Mouse (Mus musculus) CH12.LX (cell line): ENCODE measurements at regions not wholly inside any gene's neighbourhood (a gene's known extent, or its start where the extent isn't known, plus 50 kb on each side); places are given as distances from the start of the nearest gene placed in this dataset.

Experiments
- DNase-seq: peaks from one replicate; pipeline ENCODE4 v3.0.0-alpha.2; 2013; ENCODE audit errors: extremely low read depth
- H3K27ac ChIP-seq: 2 replicates; pipeline ENCODE4 v1.5.1; 2012; ENCODE audit warnings: low read depth, mild to moderate bottlenecking, control low read depth, moderate library complexity; ENCODE audit not compliant: insufficient read depth
- H3K27me3 ChIP-seq: replicated peaks from 2 replicates; pipeline ENCODE3; 2012; ENCODE audit warnings: inconsistent platforms
- H3K36me3 ChIP-seq, 2 experiments: replicated peaks in 1 of 2; 2 replicates each; pipeline versions ENCODE3 to v1.6.1; 2012; ENCODE audit warnings: inconsistent platforms in 1 of 2, low read length in 1 of 2, mild to moderate bottlenecking in 1 of 2, mixed read lengths in 1 of 2, moderate library complexity in 1 of 2; ENCODE audit not compliant: control insufficient read depth in 1 of 2, insufficient read depth in 1 of 2
- H3K4me1 ChIP-seq, 2 experiments: 2 replicates each; pipeline ENCODE4 v1.6.1; 2012; ENCODE audit warnings: inconsistent platforms in 1 of 2, moderate library complexity in 1 of 2; ENCODE audit not compliant: insufficient read depth in 2 of 2, control insufficient read depth in 1 of 2
- H3K4me2 ChIP-seq: 2 replicates; pipeline ENCODE4 v1.6.1; 2012; ENCODE audit warnings: low read depth, mild to moderate bottlenecking, control low read depth; ENCODE audit not compliant: poor library complexity, insufficient read depth, severe bottlenecking
- H3K4me3 ChIP-seq, 3 experiments: fragments of 150-350 bp in 1 of 3; sonication (generic) in 1 of 3; replicated peaks in 1 of 3; 2 replicates each; pipeline versions ENCODE3 to v1.5.1; 2011 to 2012; ENCODE audit warnings: low read depth in 2 of 3, low read length in 2 of 3, mild to moderate bottlenecking in 2 of 3, moderate library complexity in 2 of 3, control low read depth in 1 of 3, improper control_type of control experiment in 1 of 3, inconsistent platforms in 1 of 3, mixed read lengths in 1 of 3; ENCODE audit not compliant: poor library complexity in 1 of 3
- H3K79me2 ChIP-seq: replicated peaks from 2 replicates; pipeline ENCODE4 v1.6.1; 2012; ENCODE audit warnings: mild to moderate bottlenecking, moderate library complexity; ENCODE audit not compliant: control insufficient read depth, poor library complexity, insufficient read depth, severe bottlenecking; ENCODE audit errors: extremely low read depth
- H3K9ac ChIP-seq: 2 replicates; pipeline ENCODE4 v1.6.1; 2012; ENCODE audit warnings: low read depth, mild to moderate bottlenecking, control low read depth, moderate library complexity; ENCODE audit not compliant: insufficient read depth
- H3K9me3 ChIP-seq: replicated peaks from 2 replicates; pipeline ENCODE3; 2012; ENCODE audit warnings: low read length, inconsistent platforms, mixed read lengths
- BHLHE40 ChIP-seq: IDR thresholded peaks from 2 replicates; pipeline ENCODE4 v1.6.1; 2011; ENCODE audit warnings: mild to moderate bottlenecking, low read depth, low read length, improper control_type of control experiment
- CHD1 ChIP-seq: IDR thresholded peaks from 2 replicates; pipeline ENCODE4 v1.6.1; 2012; ENCODE audit warnings: low read depth, low read length, improper control_type of control experiment, inconsistent platforms
- CTCF ChIP-seq, 2 experiments: IDR thresholded peaks in 1 of 2; conservative IDR thresholded peaks in 1 of 2; 2 replicates each; pipeline ENCODE4 v1.5.1; 2011 to 2012; ENCODE audit warnings: low read depth in 2 of 2, low read length in 2 of 2, improper control_type of control experiment in 1 of 2, inconsistent platforms in 1 of 2, mild to moderate bottlenecking in 1 of 2, moderate library complexity in 1 of 2
- E2F4 ChIP-seq: IDR thresholded peaks from 2 replicates; pipeline ENCODE4 v1.6.1; 2011; ENCODE audit warnings: low read depth, low read length, improper control_type of control experiment; ENCODE audit not compliant: insufficient replicate concordance
- EP300 ChIP-seq: IDR thresholded peaks from 2 replicates; pipeline ENCODE4 v1.6.1; 2011; ENCODE audit warnings: low read length, improper control_type of control experiment
- ETS1 ChIP-seq: conservative IDR thresholded peaks from 2 replicates; pipeline ENCODE4 v1.6.1; 2012; ENCODE audit warnings: low read depth, mild to moderate bottlenecking, inconsistent platforms, low read length, improper control_type of control experiment, moderate library complexity
- HCFC1 ChIP-seq: IDR thresholded peaks from 2 replicates; pipeline ENCODE4 v1.6.1; 2012; ENCODE audit warnings: low read depth, mild to moderate bottlenecking, inconsistent platforms, low read length, improper control_type of control experiment
- IRF4 ChIP-seq: IDR thresholded peaks from 2 replicates; pipeline ENCODE4 v1.6.1; 2014; ENCODE audit warnings: low read depth, mild to moderate bottlenecking, inconsistent platforms, low read length, improper control_type of control experiment
- JUN ChIP-seq: IDR thresholded peaks from 2 replicates; pipeline ENCODE4 v1.6.1; 2011; ENCODE audit warnings: low read depth, mild to moderate bottlenecking, low read length, improper control_type of control experiment, moderate library complexity; ENCODE audit not compliant: insufficient read depth
- JUND ChIP-seq: conservative IDR thresholded peaks from 2 replicates; pipeline ENCODE4 v1.6.1; 2011; ENCODE audit warnings: low read depth, low read length, improper control_type of control experiment
- KAT2A ChIP-seq: IDR thresholded peaks from 2 replicates; pipeline ENCODE4 v1.6.1; 2012; ENCODE audit warnings: low read length, improper control_type of control experiment, inconsistent platforms; ENCODE audit not compliant: insufficient replicate concordance
- MAFK ChIP-seq: IDR thresholded peaks from 2 replicates; pipeline ENCODE4 v1.6.1; 2011; ENCODE audit warnings: low read length, improper control_type of control experiment; ENCODE audit not compliant: insufficient replicate concordance
- MAX ChIP-seq: IDR thresholded peaks from 2 replicates; pipeline ENCODE4 v1.6.1; 2011; ENCODE audit warnings: low read length, improper control_type of control experiment
- MAZ ChIP-seq: IDR thresholded peaks from 2 replicates; pipeline ENCODE4 v1.6.1; 2012; ENCODE audit warnings: low read depth, mild to moderate bottlenecking, inconsistent platforms, low read length, improper control_type of control experiment, moderate library complexity
- NRF1 ChIP-seq: IDR thresholded peaks from 2 replicates; pipeline ENCODE4 v1.6.1; 2014; ENCODE audit warnings: low read depth, mild to moderate bottlenecking, inconsistent platforms, low read length, improper control_type of control experiment, moderate library complexity
- PAX5 ChIP-seq: IDR thresholded peaks from 2 replicates; pipeline ENCODE4 v1.6.1; 2012; ENCODE audit warnings: low read length, inconsistent platforms, mixed read lengths
- POLR2A ChIP-seq: IDR thresholded peaks from 2 replicates; pipeline ENCODE4 v1.6.1; 2011; ENCODE audit warnings: low read depth, mild to moderate bottlenecking, improper control_type of control experiment, low read length
- POLR2AphosphoS2 ChIP-seq: IDR thresholded peaks from 2 replicates; pipeline ENCODE4 v1.6.1; 2011; ENCODE audit warnings: low read depth, low read length, improper control_type of control experiment
- RAD21 ChIP-seq: IDR thresholded peaks from 2 replicates; pipeline ENCODE4 v1.6.1; 2011; ENCODE audit warnings: low read depth, mild to moderate bottlenecking, low read length, improper control_type of control experiment, moderate library complexity
- RCOR1 ChIP-seq: conservative IDR thresholded peaks from 2 replicates; pipeline ENCODE4 v1.6.1; 2012; ENCODE audit warnings: low read depth, mild to moderate bottlenecking, inconsistent platforms, low read length, improper control_type of control experiment
- SIN3A ChIP-seq: IDR thresholded peaks from 2 replicates; pipeline ENCODE4 v1.6.1; 2012; ENCODE audit warnings: low read length, improper control_type of control experiment, inconsistent platforms
- TBP ChIP-seq: conservative IDR thresholded peaks from 2 replicates; pipeline ENCODE4 v1.6.1; 2011; ENCODE audit warnings: low read depth, low read length, improper control_type of control experiment
- ZC3H11A ChIP-seq: IDR thresholded peaks from 2 replicates; pipeline ENCODE4 v1.6.1; 2012; ENCODE audit warnings: low read depth, mild to moderate bottlenecking, inconsistent platforms, low read length, improper control_type of control experiment
- ZKSCAN1 ChIP-seq: IDR thresholded peaks from 2 replicates; pipeline ENCODE4 v1.6.1; 2012; ENCODE audit warnings: low read depth, inconsistent platforms, low read length, improper control_type of control experiment, borderline replicate concordance
- dilution Hi-C: fragments of 300-500 bp; cut with MboI; formaldehyde crosslinking; loops from 2 replicates; pipeline ENCODE4 v1.14.3; 2020; ENCODE audit warnings: low sequenced_read_pairs; ENCODE audit not compliant: extremely low pct_unique_long_range_greater_than_20kb, extremely low pct_ligation_motif_present
- in situ Hi-C: fragments of 300-500 bp; cut with MboI; formaldehyde crosslinking; loops from 3 replicates; pipeline ENCODE4 v1.14.3; 2019; ENCODE audit warnings: low sequenced_read_pairs, low pct_ligation_motif_present, low pct_unique_long_range_greater_than_20kb, mixed read lengths

- in situ Hi-C loops: no loop called here
- no peak overlapping the region for H3K9ac ChIP-seq
- no peak overlapping the region for H3K4me2 ChIP-seq
- H3K4me3 ChIP-seq: no peak overlapping the region
- no peaks in the 10 kb centered on the region for H3K36me3 ChIP-seq
- no peaks in the 10 kb centered on the region for H3K27me3 ChIP-seq
- H3K79me2 ChIP-seq: no peaks in the 10 kb centered on the region
- H3K4me1 ChIP-seq: no peaks in the 10 kb centered on the region
- no peak overlapping the region for H3K27ac ChIP-seq
- dilution Hi-C loops: no loop called here
- no peaks in the 10 kb centered on the region for H3K9me3 ChIP-seq
- TF ChIP-seq MAX (no peak), RCOR1 (no peak), E2F4 (no peak), RAD21 (no peak), ZC3H11A (no peak), MAFK (no peak), SIN3A (no peak), NRF1 (no peak), MAZ (no peak), IRF4 (no peak)
- DNase-seq: no peak
Observed at GRCm38 (mm10) chr12:73417101-73417500, 129.1 kb downstream of the Tmem30b start.

- Histone ChIP-seq H3K27me3 (no peaks in the 10 kb centered on the region), H3K9me3 (no peaks in the 10 kb centered on the region), H3K27ac (no peak overlapping the region), H3K9ac (no peak overlapping the region), H3K79me2 (no peaks in the 10 kb centered on the region), H3K36me3 (no peaks in the 10 kb centered on the region), H3K4me2 (no peak overlapping the region), H3K4me1 (no peaks in the 10 kb centered on the region), H3K4me3 (no peak overlapping the region)
- no peak for DNase-seq
- dilution Hi-C loops (no loop called here), in situ Hi-C loops (no loop called here)
- TF ChIP-seq POLR2AphosphoS2: no peak
- no peak for TF ChIP-seq EP300
- no peak for TF ChIP-seq ZKSCAN1
- no peak for TF ChIP-seq RCOR1
- TF ChIP-seq PAX5: no peak
- TF ChIP-seq JUND: no peak
- TF ChIP-seq CTCF (conservative IDR thresholded peaks at IDR 0.05 in 1 of 2, IDR thresholded peaks at IDR 0.05 in 1 of 2; ENCODE audit: low read depth in 2 of 2, low read length in 2 of 2): no peak
- TF ChIP-seq ETS1: no peak
- TF ChIP-seq CHD1: no peak
- no peak for TF ChIP-seq POLR2A
- no peak for TF ChIP-seq BHLHE40
- no peak for TF ChIP-seq JUN
- no peak for TF ChIP-seq HCFC1
- no peak for TF ChIP-seq KAT2A
- TF ChIP-seq TBP: no peak
Observed at GRCm38 (mm10) chr12:73416367-73416897, 129.8 kb downstream of the Tmem30b start.
